ENCODE assay signal across 9 mouse cellular contexts in the genomic region with DNA sequence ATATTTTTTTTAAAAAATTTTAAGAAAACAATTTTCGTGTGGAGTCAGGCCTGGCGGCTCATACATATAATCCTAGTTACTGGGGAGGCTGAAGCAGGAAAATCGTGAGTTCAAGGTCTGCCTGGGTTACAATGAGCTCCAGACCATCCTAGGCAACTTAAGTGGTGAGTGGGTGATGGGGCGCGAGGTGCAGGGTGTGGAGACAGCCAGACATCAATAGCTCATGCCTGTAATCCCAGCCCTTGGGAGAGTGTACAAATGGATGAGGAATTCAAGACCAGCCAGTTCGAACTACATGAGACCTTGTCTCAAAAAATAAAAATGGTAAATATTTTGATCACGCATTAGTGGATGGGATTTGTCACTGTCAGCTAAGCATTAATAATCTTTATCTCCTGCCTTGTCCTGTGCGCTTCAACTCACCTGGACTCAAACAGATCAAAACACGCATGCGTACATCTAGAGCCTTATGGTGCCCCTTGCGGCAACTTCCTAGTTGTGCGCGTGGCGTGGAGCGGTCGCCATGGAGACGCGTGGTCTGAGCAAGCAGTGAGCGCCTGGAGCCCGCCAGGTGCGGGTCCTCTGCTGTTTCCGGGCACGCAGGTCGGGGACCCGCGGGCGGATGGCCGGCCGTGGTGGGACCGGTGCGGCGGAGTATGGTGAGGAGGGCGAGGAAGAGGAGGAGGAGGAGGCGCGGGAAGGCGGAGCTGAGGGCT. TPM values are rescaled to one million over a fixed set of nuclear protein-coding genes. Genes with fewer than 3 reads are reported as not detected.
A peak's percentile ranks its signal among the peaks of the same experiment; 100 is the strongest.
DNase-seq lines count a peak whose midpoint lies in the region; ATAC-seq lines count a peak whose summit lies in the region.
"Had no signal": no experiment of that assay in that cellular context is flagged by ENCODE, and none has a peak within 500 bp of the region (broad histone marks: within the 10 kb centered on the region; RNA-seq: fewer than 3 reads in every experiment).

A gene (plus strand): TSS at position 473 of the 716 bp plus-strand sequence.

- WGBS in forebrain, embryonic 13.5 days: 13% methylated on average over 35 of the region's 36 CpGs
- 10% methylated on average over 36 of the region's 36 CpGs for WGBS in liver, embryonic 15.5 days (ENCODE audit: insufficient replicate concordance)
- WGBS in neural tube, embryonic 13.5 days: 15% methylated on average over 34 of the region's 36 CpGs

- H3K4me1 ChIP-seq in forebrain, embryonic 13.5 days: peaks cover 9% of the 10 kb centered on the region
- H3K4me1 ChIP-seq in liver, embryonic 15.5 days (replicated peaks): no peaks in the 10 kb centered on the region
- H3K4me1 ChIP-seq in neural tube, embryonic 13.5 days (replicated peaks): peaks cover 8% of the 10 kb centered on the region

- peak; percentile 82 for ATAC-seq in forebrain, embryonic 13.5 days
- no peak for ATAC-seq in liver, embryonic 15.5 days (ENCODE audit: insufficient read depth)
- peak; percentile 93 for ATAC-seq in neural tube, embryonic 13.5 days (ENCODE audit: low read depth)

- intact Hi-C loops in heart, postnatal 10 days (cut with DNase I): loop anchor here (5.0 kb wide), 1 partner anchor 168 kb away; no protein-coding TSS in a partner anchor

- DNase-seq in CD4-positive, CD25-positive, alpha-beta regulatory T cell, adult 2 months (ENCODE audit: low read depth, low spot score): peak; percentile 96
- DNase-seq in c-Kit-positive CD71-positive TER-119-positive erythroid progenitor cells, embryonic 14.5 days (ENCODE audit: low spot score): peak; percentile 26
- DNase-seq in heart, postnatal 10 days: peak; percentile 77 to 86
- DNase-seq in kidney, postnatal 4 days: peak; percentile 90 to 93
- peak; percentile 58 for DNase-seq in telencephalon, adult 2 months (ENCODE audit: low read depth, low spot score)

- H3K27me3 ChIP-seq in forebrain, embryonic 13.5 days: peaks cover 14% of the 10 kb centered on the region
- H3K27me3 ChIP-seq in liver, embryonic 15.5 days: peaks cover 23% of the 10 kb centered on the region
- H3K27me3 ChIP-seq in neural tube, embryonic 13.5 days: peaks cover 20% of the 10 kb centered on the region

- no peaks in the 10 kb centered on the region for H3K36me3 ChIP-seq in forebrain, embryonic 13.5 days (ENCODE audit: poor library complexity, severe bottlenecking)
- no peaks in the 10 kb centered on the region for H3K36me3 ChIP-seq in liver, embryonic 15.5 days (replicated peaks)
- H3K36me3 ChIP-seq in neural tube, embryonic 13.5 days: no peaks in the 10 kb centered on the region
- H3K36me3 ChIP-seq: G1E had no signal

- H3K9me3 ChIP-seq in forebrain, embryonic 13.5 days (replicated peaks): no peaks in the 10 kb centered on the region
- H3K9me3 ChIP-seq in liver, embryonic 15.5 days (replicated peaks): no peaks in the 10 kb centered on the region
- H3K9me3 ChIP-seq in neural tube, embryonic 13.5 days: no peaks in the 10 kb centered on the region
- H3K9me3 ChIP-seq: G1E had no signal

- H3K4me3 ChIP-seq in forebrain, embryonic 13.5 days: peak within 1 kb of the TSS; percentile 55
- peak within 1 kb of the TSS; percentile 53 for H3K4me3 ChIP-seq in liver, embryonic 15.5 days (replicated peaks)
- H3K4me3 ChIP-seq in neural tube, embryonic 13.5 days: peak within 1 kb of the TSS; percentile 56

- H3K9ac ChIP-seq in forebrain, embryonic 13.5 days: peak within 1 kb of the TSS; percentile 59
- H3K9ac ChIP-seq in liver, embryonic 15.5 days: no peak within 1 kb of the TSS
- H3K9ac ChIP-seq in neural tube, embryonic 13.5 days: peak within 1 kb of the TSS; percentile 67

- H3K27ac ChIP-seq in forebrain, embryonic 13.5 days: no peak within 1 kb of the TSS
- H3K27ac ChIP-seq in liver, embryonic 15.5 days (replicated peaks): no peak within 1 kb of the TSS
- no peak within 1 kb of the TSS for H3K27ac ChIP-seq in neural tube, embryonic 13.5 days (replicated peaks)

- H3K4me2 ChIP-seq in forebrain, embryonic 13.5 days: peak within 1 kb of the TSS; percentile 90
- H3K4me2 ChIP-seq in liver, embryonic 15.5 days: peak within 1 kb of the TSS; percentile 70
- peak within 1 kb of the TSS; percentile 83 for H3K4me2 ChIP-seq in neural tube, embryonic 13.5 days

RNA-seq across cellular contexts. Expression of the gene that starts here (rescaled TPM):
- 1.5 and 1.9 TPM in 2 replicates for polyA plus RNA-seq in forebrain, embryonic 13.5 days (2015; fragmentation: Nextera tagmentation; extraction: Ambion mirVana)
- not detected for total RNA-seq in heart, postnatal 10 days (2021)
- polyA plus RNA-seq in liver, embryonic 15.5 days (2015; fragmentation: Nextera tagmentation; extraction: Ambion mirVana): not detected in 2 replicates
- polyA plus RNA-seq in neural tube, embryonic 13.5 days (2015; fragmentation: Nextera tagmentation; extraction: Ambion mirVana): 0.43 and 0.68 TPM in 2 replicates
- polyA plus RNA-seq: G1E had no signal

Comparison
In these comparisons a context has a peak if more than half of its experiments do, and no peak if none do; other contexts are left out.
1. Peak in DNase-seq in heart, postnatal 10 days; RNA of the gene not detected or under 1 TPM.
2. Peak in ATAC-seq, H3K4me3 ChIP-seq, H3K9ac ChIP-seq and H3K4me2 ChIP-seq in neural tube, embryonic 13.5 days; RNA of the gene not detected or under 1 TPM.
3. DNase-seq: peak in every context shown above with its lines; median percentile 96 in CD4-positive, CD25-positive, alpha-beta regulatory T cell, adult 2 months; 92 in kidney, postnatal 4 days; 82 in heart, postnatal 10 days; 58 in telencephalon, adult 2 months; 26 in c-Kit-positive CD71-positive TER-119-positive erythroid progenitor cells, embryonic 14.5 days.